22 mouse cellular contexts compared by ENCODE assay signal in the genomic region with DNA sequence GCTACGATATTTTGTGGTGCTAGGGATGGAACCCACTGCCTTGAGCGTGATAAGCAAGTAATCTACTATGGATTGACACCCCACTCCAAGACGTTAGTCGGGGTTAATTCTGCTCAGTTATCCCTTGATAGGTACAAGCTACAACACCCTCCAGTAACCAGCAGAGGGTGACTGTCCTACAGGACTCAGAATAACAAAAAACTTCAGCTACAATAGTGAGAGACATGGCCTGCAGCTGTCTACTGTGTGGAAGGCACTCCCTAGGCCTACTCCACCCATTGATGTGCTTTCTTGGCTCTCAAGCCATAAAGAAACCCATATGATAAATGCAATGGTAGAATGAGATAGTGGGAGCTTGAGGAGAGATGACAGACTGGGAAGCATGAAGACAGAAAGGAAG. TPM values are rescaled to one million over a fixed set of nuclear protein-coding genes. Genes with fewer than 3 reads are reported as not detected.
A peak's percentile ranks its signal among the peaks of the same experiment; 100 is the strongest.
DNase-seq lines count a peak whose midpoint lies in the region; ATAC-seq lines count a peak whose summit lies in the region.
"Had no signal": no experiment of that assay in that cellular context is flagged by ENCODE, and none has a peak within 500 bp of the region (broad histone marks: within the 10 kb centered on the region; RNA-seq: fewer than 3 reads in every experiment).

No protein-coding gene starts in this region.

- ATAC-seq in megakaryocyte, adult 5-6 weeks (ENCODE audit: poor library complexity, severe bottlenecking), result peak; percentile 69
- no peak for ATAC-seq in forebrain, embryonic 15.5 days (replicated peaks)
- ATAC-seq in hindbrain, embryonic 14.5 days (ENCODE audit: low FRiP score), result no peak
- ATAC-seq: activated CD4-positive, CD25-positive, alpha-beta regulatory T cell, adult 4 months; forebrain, embryonic 16.5 days had no signal

- 90% methylated on average over 4 of the region's 4 CpGs for whole genome bisulfite sequencing in forebrain, embryonic 15.5 days
- 86% methylated on average over 4 of the region's 4 CpGs for WGBS in hindbrain, embryonic 14.5 days

- no peaks in the 10 kb centered on the region for H3K9me3 ChIP-seq in forebrain, embryonic 15.5 days
- no peaks in the 10 kb centered on the region for H3K9me3 ChIP-seq in hindbrain, embryonic 14.5 days (ENCODE audit: control insufficient read depth, low read length)
- H3K9me3 ChIP-seq: hindbrain, embryonic 12.5 days; limb, embryonic 12.5 days; lung, embryonic 15.5 days had no signal

- no peak overlapping the region for H3K4me3 ChIP-seq in forebrain, embryonic 15.5 days
- H3K4me3 ChIP-seq in hindbrain, embryonic 14.5 days (replicated peaks; ENCODE audit: low read length), result no peak overlapping the region
- H3K4me3 ChIP-seq: gastrocnemius, adult 2 months; hindbrain, embryonic 12.5 days; limb, embryonic 12.5 days; lung, embryonic 15.5 days; myocyte had no signal

- no peak overlapping the region for H3K27ac ChIP-seq in forebrain, embryonic 15.5 days (replicated peaks)
- no peak overlapping the region for H3K27ac ChIP-seq in hindbrain, embryonic 14.5 days
- H3K27ac ChIP-seq: gastrocnemius, adult 2 months; hindbrain, embryonic 12.5 days; kidney, postnatal 0 days; limb, embryonic 12.5 days; lung, embryonic 15.5 days; macrophage had no signal

- DNase-seq in A20 (ENCODE audit: low read depth, low spot score), result peak; percentile 16
- peak; percentile 35 for DNase-seq in ZHBTc4 (ENCODE audit: low read depth, low spot score)
- peak; percentile 44 for DNase-seq in liver
- no peak for DNase-seq in thymus, postnatal 4 days
- DNase-seq in B cell, adult 2 months, result no peak
- DNase-seq in hindbrain, embryonic 14.5 days (ENCODE audit: low spot score), result no peak
- DNase-seq: adrenal gland, postnatal 25 days; cerebellum, adult 9-10 months; gastrocnemius, adult 2 months; midbrain, embryonic 14.5 days; right cerebral cortex, postnatal 14 days; thymus, postnatal 36 days had no signal

- H3K4me2 ChIP-seq in forebrain, embryonic 15.5 days (replicated peaks), result no peak overlapping the region
- no peak overlapping the region for H3K4me2 ChIP-seq in hindbrain, embryonic 14.5 days (replicated peaks)
- H3K4me2 ChIP-seq: hindbrain, embryonic 12.5 days; limb, embryonic 12.5 days; lung, embryonic 15.5 days had no signal

- no peak overlapping the region for H3K9ac ChIP-seq in forebrain, embryonic 15.5 days (replicated peaks)
- H3K9ac ChIP-seq in hindbrain, embryonic 14.5 days, result no peak overlapping the region
- H3K9ac ChIP-seq: hindbrain, embryonic 12.5 days; limb, embryonic 12.5 days; lung, embryonic 15.5 days had no signal

- H3K36me3 ChIP-seq in forebrain, embryonic 15.5 days, result peaks cover 28% of the 10 kb centered on the region
- H3K36me3 ChIP-seq in hindbrain, embryonic 14.5 days (replicated peaks; ENCODE audit: control insufficient read depth, insufficient read depth), result peaks cover 41% of the 10 kb centered on the region

- no peaks in the 10 kb centered on the region for H3K27me3 ChIP-seq in forebrain, embryonic 15.5 days
- H3K27me3 ChIP-seq in hindbrain, embryonic 14.5 days (ENCODE audit: control insufficient read depth, insufficient read depth, low read length), result no peaks in the 10 kb centered on the region
- H3K27me3 ChIP-seq: hindbrain, embryonic 12.5 days; limb, embryonic 12.5 days; lung, embryonic 15.5 days had no signal

- H3K4me1 ChIP-seq in forebrain, embryonic 15.5 days, result no peaks in the 10 kb centered on the region
- no peaks in the 10 kb centered on the region for H3K4me1 ChIP-seq in hindbrain, embryonic 14.5 days (replicated peaks; ENCODE audit: control insufficient read depth, insufficient read depth, low read length)
- H3K4me1 ChIP-seq: hindbrain, embryonic 12.5 days; limb, embryonic 12.5 days; lung, embryonic 15.5 days had no signal

RNA-seq across cellular contexts. Expression of a gene that starts 17.8 kb away (rescaled TPM):
- 132 and 140 TPM in 2 replicates for total RNA-seq in megakaryocyte, adult 5-6 weeks (2015)
- total RNA-seq in megakaryocyte, adult 5-6 weeks (2017), result 128 and 139 TPM in 2 replicates
- polyA plus RNA-seq in forebrain, embryonic 15.5 days (2015; fragmentation: Nextera tagmentation; extraction: Ambion mirVana), result 46.4 and 48.3 TPM in 2 replicates
- 33.0 and 40.4 TPM in 2 replicates for polyA plus RNA-seq in hindbrain, embryonic 14.5 days (2014; fragmentation: Nextera tagmentation; extraction: Ambion mirVana)

RNA-seq across cellular contexts. Expression of a gene that starts 21.6 kb away (rescaled TPM):
- total RNA-seq in megakaryocyte, adult 5-6 weeks (2015), result 2.3 and 3.7 TPM in 2 replicates
- total RNA-seq in megakaryocyte, adult 5-6 weeks (2017), result 0.70 and 0.98 TPM in 2 replicates
- polyA plus RNA-seq in forebrain, embryonic 15.5 days (2015; fragmentation: Nextera tagmentation; extraction: Ambion mirVana), result 1.2 and 1.3 TPM in 2 replicates
- polyA plus RNA-seq in hindbrain, embryonic 14.5 days (2014; fragmentation: Nextera tagmentation; extraction: Ambion mirVana), result 0.99 and 1.7 TPM in 2 replicates

Comparison
In these comparisons a context has a peak if more than half of its experiments do, and no peak if none do; other contexts are left out.
1. DNase-seq: peak in A20 (single experiment), ZHBTc4 (single experiment) and liver (single experiment); none in thymus, postnatal 4 days (single experiment), B cell, adult 2 months (0 of 2) and hindbrain, embryonic 14.5 days (single experiment).